Mouse (Mus musculus) ES-E14 (cell line): ENCODE results near the gene Rrh. TPM values are rescaled to one million over a fixed set of nuclear protein-coding genes. Genes with fewer than 3 reads are reported as not detected.

Experiments
- DNase-seq: peaks from one replicate; pipeline ENCODE4 v3.0.0-alpha.2; 2013; ENCODE audit warnings: low read depth, low spot score
- H3K27ac ChIP-seq: 2 replicates; pipeline ENCODE4 v1.5.1; 2012; ENCODE audit warnings: low read depth, mild to moderate bottlenecking, low read length, moderate library complexity, mixed read lengths; ENCODE audit not compliant: poor library complexity, insufficient read depth, severe bottlenecking
- H3K36me3 ChIP-seq: 2 replicates; pipeline ENCODE4 v1.6.1; 2012; ENCODE audit warnings: mild to moderate bottlenecking, low read length, moderate library complexity, mixed read lengths; ENCODE audit not compliant: control insufficient read depth, poor library complexity, insufficient read depth, severe bottlenecking
- H3K4me1 ChIP-seq, 2 experiments: fragments of 150-350 bp in 1 of 2; sonication (generic) in 1 of 2; 2 replicates each; pipeline ENCODE4 v1.6.1; 2012; ENCODE audit warnings: low read length in 2 of 2, mild to moderate bottlenecking in 1 of 2, mixed read lengths in 1 of 2; ENCODE audit not compliant: control insufficient read depth in 2 of 2, insufficient read depth in 2 of 2, poor library complexity in 1 of 2
- H3K4me3 ChIP-seq, 2 experiments: fragments of 150-350 bp in 1 of 2; sonication (generic) in 1 of 2; 2 replicates each; pipeline ENCODE4 v1.5.1; 2012; ENCODE audit warnings: low read length in 2 of 2, low read depth in 1 of 2, mild to moderate bottlenecking in 1 of 2, mixed read lengths in 1 of 2; ENCODE audit not compliant: insufficient read depth in 1 of 2, poor library complexity in 1 of 2, severe bottlenecking in 1 of 2
- H3K9ac ChIP-seq: 2 replicates; pipeline ENCODE4 v1.6.1; 2012; ENCODE audit warnings: low read depth, mild to moderate bottlenecking, low read length, mixed read lengths; ENCODE audit not compliant: poor library complexity, insufficient read depth, severe bottlenecking
- H3K9me3 ChIP-seq: fragments of 150-350 bp; sonication (generic); 2 replicates; pipeline ENCODE4 v1.6.1; 2012; ENCODE audit warnings: low read depth, mild to moderate bottlenecking, low read length; ENCODE audit not compliant: control insufficient read depth, insufficient read depth
- CHD2 ChIP-seq: IDR thresholded peaks from 2 replicates; pipeline ENCODE4 v1.6.1; 2014; ENCODE audit warnings: mild to moderate bottlenecking, low read depth, low read length, inconsistent platforms
- HCFC1 ChIP-seq: IDR thresholded peaks from 2 replicates; pipeline ENCODE4 v1.6.1; 2012; ENCODE audit warnings: low read length, inconsistent platforms, borderline replicate concordance; ENCODE audit not compliant: insufficient read depth
- MAFK ChIP-seq: IDR thresholded peaks from 2 replicates; pipeline ENCODE4 v1.6.1; 2014; ENCODE audit warnings: mild to moderate bottlenecking, low read depth, low read length, inconsistent platforms; ENCODE audit not compliant: insufficient read depth
- ZC3H11A ChIP-seq: IDR thresholded peaks from 2 replicates; pipeline ENCODE4 v1.6.1; 2012; ENCODE audit warnings: low read depth, mild to moderate bottlenecking, inconsistent platforms, low read length, borderline replicate concordance
- ZNF384 ChIP-seq: IDR thresholded peaks from 2 replicates; pipeline ENCODE4 v1.6.1; 2012; ENCODE audit warnings: low read depth, low read length, inconsistent platforms
- in situ Hi-C, 2 experiments: fragments of 600-800 bp; cut with MboI; formaldehyde crosslinking; loops; one replicate each; pipeline ENCODE4 v1.15.1; 2025; ENCODE audit warnings: low sequenced_read_pairs in 2 of 2, inconsistent platforms in 1 of 2; ENCODE audit not compliant: unreplicated experiment in 2 of 2
- total RNA-seq: library from RNA; depleted of rRNA; stranded (reverse); fragments of 300-350 nt; gene quantifications from 2 replicates; pipeline ENCODE4 v1.2.3, GENCODE M21; 2012; rRNA removed

Rrh gene
- 0.94 and 2.6 TPM in 2 replicates for total RNA-seq

DNA sequence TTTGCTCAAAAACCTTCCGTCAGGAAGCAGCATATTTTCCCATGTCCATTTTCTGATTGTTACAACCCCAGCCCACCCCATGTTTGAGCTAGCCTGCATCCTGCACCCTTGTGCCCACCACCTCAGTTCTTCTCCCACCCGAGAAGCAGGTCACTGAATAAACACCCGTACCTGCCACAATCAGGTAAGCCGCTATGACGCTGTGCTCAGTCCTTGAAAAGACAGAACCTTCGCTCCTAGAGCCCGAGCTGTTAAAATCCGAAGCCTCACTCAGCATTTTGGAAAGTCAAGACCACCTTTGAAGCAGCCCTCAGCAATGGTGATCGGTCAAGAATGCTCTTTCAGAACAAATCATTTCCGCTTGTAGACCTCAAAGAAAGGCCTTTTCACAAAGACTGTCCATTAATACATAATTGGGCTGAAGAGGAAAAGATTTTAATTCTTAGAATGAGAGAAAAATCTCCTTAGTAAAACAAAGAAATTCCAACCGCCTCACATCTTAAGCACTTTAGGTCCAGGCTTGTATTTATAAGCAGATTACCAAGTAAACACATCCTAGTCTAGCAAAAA is at the start of gene Rrh:
Rrh (minus strand) TSS at position 382 of the 570 bp plus-strand sequence.
- no peak for DNase-seq
- Histone ChIP-seq H3K9ac (no peak within 1 kb of the TSS), H3K4me3 (no peak within 1 kb of the TSS), H3K4me1 (no peaks in the 10 kb centered on the region), H3K36me3 (peaks cover 12% of the 10 kb centered on the region), H3K27ac (no peak within 1 kb of the TSS), H3K9me3 (no peaks in the 10 kb centered on the region)
- no peak for TF ChIP-seq ZC3H11A
- no peak for TF ChIP-seq CHD2
- TF ChIP-seq MAFK = no peak
- no peak for TF ChIP-seq HCFC1
- no peak for TF ChIP-seq ZNF384
- in situ Hi-C loops = no loop called here

DNA sequence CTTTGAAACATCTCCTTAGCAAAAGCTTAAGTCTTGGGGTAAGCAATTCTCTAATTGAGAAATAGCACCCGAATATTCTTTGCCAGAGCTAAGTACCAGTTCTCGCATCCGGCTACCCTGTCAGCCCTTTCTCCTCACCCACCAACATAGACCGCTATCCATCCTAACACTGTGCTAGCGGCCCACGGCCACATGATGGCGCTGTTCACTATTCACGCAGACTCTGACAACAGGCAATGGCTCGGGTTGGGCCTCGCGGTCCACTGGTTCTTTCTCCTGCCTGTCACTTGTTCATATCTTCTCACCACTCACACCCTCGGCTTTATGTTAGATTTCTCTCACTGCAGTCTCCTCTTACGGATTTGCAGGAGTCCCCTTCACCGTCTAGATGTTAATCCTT is 41.3 kb upstream of the Rrh start:
- Histone ChIP-seq H3K4me1 (no peaks in the 10 kb centered on the region), H3K4me3 (no peak overlapping the region), H3K36me3 (no peaks in the 10 kb centered on the region), H3K9ac (no peak overlapping the region), H3K9me3 (no peaks in the 10 kb centered on the region), H3K27ac (no peak overlapping the region)
- DNase-seq = peak; percentile 68
- TF ChIP-seq ZC3H11A (peak; percentile 57; the same call in 1 of the 2 replicates), HCFC1 (no peak)
- in situ Hi-C loops = no loop called here

DNA sequence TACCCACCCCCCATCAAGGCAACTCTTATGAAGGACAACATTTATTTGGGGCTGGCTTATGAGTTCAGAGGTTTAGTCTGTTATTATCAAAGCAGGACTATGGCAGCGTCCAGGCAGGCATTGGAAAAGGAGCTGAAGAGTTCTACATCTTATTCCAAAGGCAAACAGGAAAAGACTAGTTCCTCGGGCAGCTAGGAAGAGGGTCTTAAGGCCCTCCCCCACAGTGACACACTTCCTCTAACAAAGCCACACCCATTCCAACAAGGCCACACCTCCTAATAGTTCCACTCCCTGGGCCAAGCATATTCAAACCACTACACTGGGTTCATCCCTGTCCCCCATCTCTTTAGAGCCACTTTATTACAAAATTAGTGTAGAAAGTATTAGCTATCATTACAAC is 40.2 kb upstream of the Rrh start:
- TF ChIP-seq ZC3H11A (no peak), ZNF384 (no peak), HCFC1 (no peak), CHD2 (no peak), MAFK (no peak)
- H3K9me3 ChIP-seq = no peaks in the 10 kb centered on the region
- no peaks in the 10 kb centered on the region for H3K36me3 ChIP-seq
- no peak overlapping the region for H3K27ac ChIP-seq
- in situ Hi-C loops = no loop called here
- no peak overlapping the region for H3K9ac ChIP-seq
- no peaks in the 10 kb centered on the region for H3K4me1 ChIP-seq
- no peak for DNase-seq
- H3K4me3 ChIP-seq = no peak overlapping the region

DNA sequence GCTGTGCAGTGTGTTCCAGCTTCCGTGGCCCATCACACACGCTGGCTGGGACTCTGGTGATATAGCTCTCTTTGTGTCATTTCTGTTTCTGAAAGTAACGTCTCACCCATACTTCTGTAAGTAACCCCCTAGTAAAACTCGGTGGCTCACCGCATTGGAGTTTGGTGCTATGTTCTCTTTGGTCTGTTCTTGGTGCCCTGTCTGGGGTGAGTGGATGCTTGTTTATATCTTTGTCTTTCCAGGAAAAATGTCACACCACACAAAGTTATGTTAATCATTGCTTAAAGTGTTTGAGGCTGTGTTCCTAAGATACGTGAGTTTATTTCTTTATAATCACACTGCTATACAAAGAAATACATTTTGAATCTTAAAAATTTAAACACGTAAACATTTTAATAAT is 24.5 kb upstream of the Rrh start:
- DNase-seq = no peak
- H3K9me3 ChIP-seq = no peaks in the 10 kb centered on the region
- no peak overlapping the region for H3K9ac ChIP-seq
- no peak for TF ChIP-seq MAFK
- TF ChIP-seq ZNF384 = no peak
- TF ChIP-seq ZC3H11A = no peak
- TF ChIP-seq HCFC1 = no peak
- TF ChIP-seq CHD2 = no peak
- H3K4me1 ChIP-seq = 0 out of 4 replicates have a peak, but pooled peaks cover 0 to 2% of the 10 kb centered on the region in 2 experiments
- no peaks in the 10 kb centered on the region for H3K36me3 ChIP-seq
- no peak overlapping the region for H3K4me3 ChIP-seq
- no peak overlapping the region for H3K27ac ChIP-seq
- in situ Hi-C loops = no loop called here

DNA sequence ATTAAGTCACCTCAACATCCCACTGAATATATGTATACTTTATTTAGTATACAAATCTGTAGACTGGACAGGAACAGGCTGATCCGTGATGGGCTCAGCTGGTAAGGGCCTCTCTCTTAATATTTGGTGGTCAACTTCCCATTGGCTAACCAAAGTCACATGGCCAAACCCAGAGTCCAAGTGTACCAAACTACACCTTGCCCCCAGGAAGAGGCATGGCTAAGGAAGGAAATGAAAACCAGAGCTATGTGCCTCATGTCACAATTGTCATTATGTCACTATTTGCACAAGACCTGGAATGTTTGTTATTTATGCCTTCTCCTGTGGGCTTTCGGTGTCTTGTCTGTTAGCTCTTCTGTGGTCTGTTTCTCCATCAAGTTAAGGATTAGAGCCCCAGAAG is 23.5 kb upstream of the Rrh start:
- H3K36me3 ChIP-seq = no peaks in the 10 kb centered on the region
- no peak overlapping the region for H3K4me3 ChIP-seq
- H3K9me3 ChIP-seq = no peaks in the 10 kb centered on the region
- TF ChIP-seq CHD2 = no peak
- no peak overlapping the region for H3K9ac ChIP-seq
- H3K4me1 ChIP-seq = 0 out of 4 replicates have a peak, but pooled peaks cover 0 to 2% of the 10 kb centered on the region in 2 experiments
- H3K27ac ChIP-seq = no peak overlapping the region
- in situ Hi-C loops = no loop called here
- no peak for DNase-seq
